Mouse (Mus musculus) C2C12 (cell line): ENCODE results near the gene Pfkfb4.

ENCODE experiments used
- CEBPB ChIP-seq: IDR thresholded peaks from one replicate; pipeline ENCODE4 v1.6.1; 2011; ENCODE audit warnings: low read depth, mild to moderate bottlenecking, control low read depth, moderate library complexity
- CTCF ChIP-seq: IDR thresholded peaks from one replicate; pipeline ENCODE4 v1.5.1; 2011; ENCODE audit not compliant: control insufficient read depth, insufficient read depth, insufficient read length
- FOSL1 ChIP-seq: IDR thresholded peaks from one replicate; pipeline ENCODE4 v1.8.0; 2011; ENCODE audit warnings: mild to moderate bottlenecking, low read length; ENCODE audit not compliant: poor library complexity, insufficient read depth, severe bottlenecking
- MAX ChIP-seq: IDR thresholded peaks from one replicate; pipeline ENCODE4 v1.6.1; 2011; ENCODE audit warnings: mild to moderate bottlenecking, control low read depth
- MYOD1 ChIP-seq: IDR thresholded peaks from one replicate; pipeline ENCODE4 v1.6.1; 2011; ENCODE audit warnings: low read depth; ENCODE audit not compliant: control insufficient read depth, insufficient read length

- TF ChIP-seq MAX (no peak), CTCF (no peak), MYOD1 (no peak), CEBPB (no peak), FOSL1 (no peak)
Measured at GRCm38 (mm10) chr9:109054712-109055111, 63.1 kb downstream of the Pfkfb4 start.
